Mouse (Mus musculus) heart, embryonic 15.5 days (tissue): ENCODE measurements around the gene Olfr193. TPM values are rescaled to one million over a fixed set of nuclear protein-coding genes. Genes with fewer than 3 reads are reported as not detected.
"Not testable (repeated sequence)": the region's sequence is repeated elsewhere in the genome, so short reads cannot be mapped to it uniquely, and the experiment has no call there.

ENCODE experiments used
- ATAC-seq: fragments of 200-750 bp; cut with Nextera tagmentation; replicated peaks from 2 replicates; pipeline ENCODE4 v1.8.0; 2017; ENCODE audit warnings: low read depth, moderate TSS enrichment; ENCODE audit not compliant: insufficient number of reproducible peaks, insufficient read depth, low FRiP score
- H3K27ac ChIP-seq: fragments of 300-500 bp; sonication (generic); 2 replicates; pipeline ENCODE4 v1.5.1; 2015; ENCODE audit warnings: mild to moderate bottlenecking, inconsistent platforms
- H3K27me3 ChIP-seq: fragments of 300-500 bp; sonication (generic); 2 replicates; pipeline ENCODE4 v1.6.1; 2015; ENCODE audit warnings: inconsistent platforms
- H3K36me3 ChIP-seq: fragments of 300-500 bp; sonication (generic); 2 replicates; pipeline ENCODE4 v1.6.1; 2015; ENCODE audit warnings: mild to moderate bottlenecking, inconsistent platforms
- H3K4me1 ChIP-seq: fragments of 300-500 bp; sonication (generic); replicated peaks from 2 replicates; pipeline ENCODE4 v1.6.1; 2015; ENCODE audit warnings: inconsistent platforms
- H3K4me2 ChIP-seq: fragments of 300-500 bp; sonication (generic); 2 replicates; pipeline ENCODE4 v1.6.1; 2015; ENCODE audit warnings: inconsistent platforms, mild to moderate bottlenecking, moderate library complexity
- H3K4me3 ChIP-seq: fragments of 300-500 bp; sonication (generic); 2 replicates; pipeline ENCODE4 v1.5.1; 2015; ENCODE audit warnings: mild to moderate bottlenecking, inconsistent platforms
- H3K9ac ChIP-seq: fragments of 300-500 bp; sonication (generic); 2 replicates; pipeline ENCODE4 v1.6.1; 2015; ENCODE audit warnings: mild to moderate bottlenecking, inconsistent platforms
- H3K9me3 ChIP-seq: fragments of 300-500 bp; sonication (generic); replicated peaks from 2 replicates; pipeline ENCODE4 v1.6.1; 2016; ENCODE audit warnings: inconsistent platforms
- WGBS: fragments of 180-500 bp; shearing (Covaris S2); methylation state at CpG from one replicate; pipeline ENCODE4 v1.1.7; 2015; ENCODE audit warnings: mixed read lengths; 5-methylcytosine and 5-hydroxymethylcytosine counted together
- polyA plus RNA-seq: library from polyadenylated mRNA; unstranded; fragments of >200 nt; fragmentation: Nextera tagmentation; extraction: Ambion mirVana; gene quantifications from 2 replicates; pipeline ENCODE4 v1.2.1, GENCODE M21; 2015

Olfr193 gene
- polyA plus RNA-seq = not detected in 2 replicates

GRCm38 (mm10) chr16:59111781-59112180, at the start of gene Olfr193:
Gene Olfr193, minus strand, starts transcription at chr16:59111881.
- WGBS = 74% methylated on average over 1 of the region's 1 CpGs
- no peaks in the 10 kb centered on the region for H3K36me3 ChIP-seq

GRCm38 (mm10) chr16:59151996-59152395, 40.3 kb upstream of the Olfr193 start:
- Histone ChIP-seq H3K4me3 (no peak overlapping the region), H3K4me1 (no peaks in the 10 kb centered on the region), H3K4me2 (no peak overlapping the region), H3K9me3 (no peaks in the 10 kb centered on the region), H3K9ac (no peak overlapping the region), H3K27ac (no peak overlapping the region), H3K36me3 (no peaks in the 10 kb centered on the region), H3K27me3 (no peaks in the 10 kb centered on the region)
- WGBS = 81% methylated on average over 2 of the region's 2 CpGs
- no peak for ATAC-seq

More at GRCm38 (mm10) chr16:59111781-59112180, at the start of gene Olfr193:
- Histone ChIP-seq H3K9ac (no peak within 1 kb of the TSS), H3K4me2 (no peak within 1 kb of the TSS), H3K4me3 (no peak within 1 kb of the TSS), H3K27me3 (no peaks in the 10 kb centered on the region), H3K4me1 (no peaks in the 10 kb centered on the region), H3K27ac (no peak within 1 kb of the TSS), H3K9me3 (0 out of 2 replicates have a peak, but pooled peaks cover 2% of the 10 kb centered on the region)
- no peak for ATAC-seq

- Histone ChIP-seq H3K4me1 (no peaks in the 10 kb centered on the region), H3K9ac (no peak within 1 kb of the TSS), H3K27ac (no peak within 1 kb of the TSS), H3K9me3 (no peaks in the 10 kb centered on the region), H3K4me2 (no peak within 1 kb of the TSS), H3K36me3 (no peaks in the 10 kb centered on the region), H3K27me3 (no peaks in the 10 kb centered on the region), H3K4me3 (no peak within 1 kb of the TSS)
- WGBS = 85% methylated on average over 1 of the region's 1 CpGs
- no peak for ATAC-seq
Observed at GRCm38 (mm10) chr16:59146746-59147145, 35.1 kb upstream of the Olfr193 start, which contains the start of gene Olfr195. Gene Olfr195, plus strand, starts transcription at chr16:59147046.

GRCm38 (mm10) chr16:59141105-59141504, 29.4 kb upstream of the Olfr193 start:
- ATAC-seq = no peak
- no peak overlapping the region for H3K9ac ChIP-seq
- H3K27me3 ChIP-seq = no peaks in the 10 kb centered on the region
- no peaks in the 10 kb centered on the region for H3K36me3 ChIP-seq
- H3K4me3 ChIP-seq = no peak overlapping the region
- no peaks in the 10 kb centered on the region for H3K4me1 ChIP-seq
- no peak overlapping the region for H3K4me2 ChIP-seq
- no peaks in the 10 kb centered on the region for H3K9me3 ChIP-seq
- H3K27ac ChIP-seq = no peak overlapping the region

DNA sequence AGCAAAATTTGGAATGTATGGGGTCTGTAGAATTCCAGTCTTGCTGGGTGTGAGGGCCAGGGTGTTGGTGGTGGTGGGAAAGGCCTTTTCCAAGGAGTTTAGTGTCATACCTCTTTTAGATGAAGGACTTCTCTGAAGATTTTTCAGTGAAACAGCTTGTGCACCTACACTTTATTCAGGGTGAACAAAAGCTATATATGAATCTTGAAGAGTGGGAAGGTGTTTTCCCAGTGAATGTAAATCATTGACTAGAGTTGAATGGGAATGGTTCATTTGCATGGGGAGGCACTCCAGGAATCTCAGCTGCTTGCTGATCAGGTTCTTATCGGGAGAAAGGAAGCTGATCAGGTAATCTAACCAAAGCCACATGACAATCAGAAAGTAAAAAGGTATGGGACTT, 19.1 kb upstream of the Olfr193 start:
- Histone ChIP-seq H3K4me3 (no peak overlapping the region), H3K9me3 (no peaks in the 10 kb centered on the region; the same call in 1 of the 2 replicates), H3K4me2 (no peak overlapping the region), H3K9ac (no peak overlapping the region), H3K27me3 (no peaks in the 10 kb centered on the region), H3K4me1 (no peaks in the 10 kb centered on the region), H3K36me3 (no peaks in the 10 kb centered on the region), H3K27ac (no peak overlapping the region)
- ATAC-seq = no peak
- WGBS = 72% methylated on average over 1 of the region's 1 CpGs

GRCm38 (mm10) chr16:59120969-59121368, 9.3 kb upstream of the Olfr193 start, which contains the start of gene Olfr194:
Gene Olfr194, minus strand, starts transcription at chr16:59121069.
- no peak within 1 kb of the TSS for H3K4me3 ChIP-seq
- H3K9ac ChIP-seq = no peak within 1 kb of the TSS
- no peaks in the 10 kb centered on the region for H3K36me3 ChIP-seq
- no peak for ATAC-seq
- H3K27ac ChIP-seq = no peak within 1 kb of the TSS
- H3K4me2 ChIP-seq = no peak within 1 kb of the TSS
- H3K4me1 ChIP-seq = no peaks in the 10 kb centered on the region
- H3K9me3 ChIP-seq = 0 out of 2 replicates have a peak, but pooled peaks cover 2% of the 10 kb centered on the region
- H3K27me3 ChIP-seq = no peaks in the 10 kb centered on the region

DNA sequence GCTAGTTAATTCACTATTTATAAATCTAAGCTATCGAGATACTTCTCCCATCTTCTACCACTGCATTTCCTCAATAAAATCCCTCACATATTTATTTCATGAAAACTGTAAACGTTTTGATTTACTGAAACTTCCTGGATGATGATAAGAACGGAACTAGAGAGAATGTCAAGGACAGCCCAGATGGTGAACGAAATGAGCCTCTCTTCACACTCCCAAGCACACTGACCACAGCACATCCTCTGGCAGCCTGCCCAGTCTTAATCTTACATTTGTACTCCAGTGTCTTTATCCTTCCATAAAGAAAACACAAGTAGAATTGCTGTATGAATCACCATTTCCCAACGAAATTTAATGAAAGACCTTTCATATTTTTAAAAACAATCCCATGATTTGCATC, 3.2 kb downstream of the Olfr193 start:
- 44% methylated on average over 5 of the region's 5 CpGs for WGBS

GRCm38 (mm10) chr16:59105312-59105711, 6.4 kb downstream of the Olfr193 start:
- H3K27ac ChIP-seq = no peak overlapping the region
- H3K9me3 ChIP-seq = no peaks in the 10 kb centered on the region
- no peak for ATAC-seq
- H3K4me2 ChIP-seq = no peak overlapping the region
- H3K36me3 ChIP-seq = no peaks in the 10 kb centered on the region
- H3K4me1 ChIP-seq = no peaks in the 10 kb centered on the region
- WGBS = 68% methylated on average over 2 of the region's 2 CpGs
- H3K4me3 ChIP-seq = no peak overlapping the region
- no peak overlapping the region for H3K9ac ChIP-seq
- no peaks in the 10 kb centered on the region for H3K27me3 ChIP-seq

More for the DNA sequence above, 3.2 kb downstream of the Olfr193 start:
- not testable (repeated sequence) for H3K4me3 ChIP-seq, H3K4me1 ChIP-seq, H3K36me3 ChIP-seq, ATAC-seq, H3K27ac ChIP-seq, H3K9me3 ChIP-seq, H3K27me3 ChIP-seq, H3K9ac ChIP-seq, H3K4me2 ChIP-seq

DNA sequence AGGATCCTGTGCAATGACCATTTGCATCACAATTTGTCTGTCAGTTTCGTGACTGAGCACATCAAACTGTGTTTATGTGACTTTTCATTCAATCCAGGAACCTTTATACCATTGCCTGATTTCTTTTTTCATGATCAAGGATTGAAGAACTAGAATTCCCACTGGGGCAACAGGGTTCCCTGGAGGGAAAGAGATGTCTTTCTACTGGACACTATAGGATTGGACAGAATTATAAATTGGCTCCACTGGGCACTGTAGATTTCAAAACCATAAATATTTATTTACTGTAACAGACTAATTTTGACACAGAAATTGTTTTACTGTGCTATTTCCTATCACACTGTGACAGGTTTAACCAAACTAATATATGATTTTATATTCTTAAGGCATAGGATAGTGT, 22.0 kb downstream of the Olfr193 start, which contains the start of gene Olfr191:
Gene Olfr191, minus strand, starts transcription at position 101 of the 400 bp plus-strand sequence.
- WGBS = 52% methylated on average over 1 of the region's 1 CpGs
- H3K4me3 ChIP-seq, ATAC-seq: not testable (repeated sequence)

GRCm38 (mm10) chr16:59081113-59081512, 30.6 kb downstream of the Olfr193 start:
- H3K9ac ChIP-seq, H3K27me3 ChIP-seq, H3K27ac ChIP-seq, H3K9me3 ChIP-seq, ATAC-seq, H3K4me3 ChIP-seq, H3K36me3 ChIP-seq, H3K4me1 ChIP-seq, H3K4me2 ChIP-seq: not testable (repeated sequence)
- WGBS = 69% methylated on average over 2 of the region's 2 CpGs

More for the DNA sequence above, 22.0 kb downstream of the Olfr193 start, which contains the start of gene Olfr191:
- not testable (repeated sequence) for H3K36me3 ChIP-seq, H3K9me3 ChIP-seq, H3K27ac ChIP-seq, H3K4me2 ChIP-seq, H3K27me3 ChIP-seq, H3K4me1 ChIP-seq, H3K9ac ChIP-seq

DNA sequence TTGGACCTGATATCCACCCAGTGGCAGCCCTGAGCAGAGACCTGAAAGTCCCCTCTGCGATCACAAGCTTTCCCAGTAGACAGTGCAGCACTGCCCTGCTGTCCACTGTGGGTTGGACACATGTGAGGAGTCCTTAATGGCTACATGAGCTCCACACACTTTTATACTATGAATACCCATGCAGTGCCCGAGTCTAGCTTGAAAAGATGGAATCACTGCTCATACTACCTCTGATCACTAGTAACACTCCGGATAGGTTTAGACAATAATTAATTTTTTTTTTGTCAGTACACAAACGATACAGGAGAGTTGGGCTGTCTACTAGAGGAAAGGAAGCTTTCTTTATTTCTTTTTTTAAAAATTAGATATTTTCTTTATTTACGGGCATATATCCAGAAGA, 33.8 kb downstream of the Olfr193 start, which contains the start of gene Olfr190:
Gene Olfr190, minus strand, starts transcription at position 101 of the 400 bp plus-strand sequence.
- no peak for ATAC-seq
- Histone ChIP-seq H3K4me3 (no peak within 1 kb of the TSS), H3K4me2 (no peak within 1 kb of the TSS), H3K4me1 (no peaks in the 10 kb centered on the region), H3K9me3 (no peaks in the 10 kb centered on the region), H3K9ac (no peak within 1 kb of the TSS), H3K27ac (no peak within 1 kb of the TSS), H3K36me3 (no peaks in the 10 kb centered on the region), H3K27me3 (no peaks in the 10 kb centered on the region)
- 82% methylated on average over 5 of the region's 5 CpGs for WGBS

GRCm38 (mm10) chr16:59073520-59073919, 38.2 kb downstream of the Olfr193 start:
- H3K4me3 ChIP-seq = no peak overlapping the region
- ATAC-seq = no peak
- H3K36me3 ChIP-seq = no peaks in the 10 kb centered on the region
- no peaks in the 10 kb centered on the region for H3K4me1 ChIP-seq
- H3K9me3 ChIP-seq = no peaks in the 10 kb centered on the region
- no peak overlapping the region for H3K9ac ChIP-seq
- H3K4me2 ChIP-seq = no peak overlapping the region
- 76% methylated on average over 1 of the region's 1 CpGs for WGBS
- no peak overlapping the region for H3K27ac ChIP-seq
- H3K27me3 ChIP-seq = no peaks in the 10 kb centered on the region
